Mouse (Mus musculus) thymus, postnatal 0 days (tissue): ENCODE results near the gene Rnf181. TPM values are rescaled to one million over a fixed set of nuclear protein-coding genes. Genes with fewer than 3 reads are reported as not detected.
A peak's percentile ranks its signal among the peaks of the same experiment; 100 is the strongest.

Experiments used
- DNase-seq: peaks from one replicate; pipeline ENCODE4 v3.0.0-alpha.2; 2015; ENCODE audit warnings: low spot score
- polyA plus RNA-seq: library from polyadenylated mRNA; unstranded; fragments of >200 nt; fragmentation: Nextera tagmentation; extraction: Ambion mirVana; gene quantifications from 2 replicates; pipeline ENCODE4 v1.2.1, GENCODE M21; 2015

Rnf181 gene
- polyA plus RNA-seq, 1 experiment from 2014 or later, result 138 TPM

- no peak for DNase-seq
Observed at GRCm38 (mm10) chr6:72385258-72385657, 18.5 kb upstream of the Rnf181 start.

GRCm38 (mm10) chr6:72383952-72384351 lies 17.2 kb upstream of the Rnf181 start:
- no peak for DNase-seq

- DNase-seq, result no peak
Observed at GRCm38 (mm10) chr6:72383142-72383820, 16.5 kb upstream of the Rnf181 start.

DNA sequence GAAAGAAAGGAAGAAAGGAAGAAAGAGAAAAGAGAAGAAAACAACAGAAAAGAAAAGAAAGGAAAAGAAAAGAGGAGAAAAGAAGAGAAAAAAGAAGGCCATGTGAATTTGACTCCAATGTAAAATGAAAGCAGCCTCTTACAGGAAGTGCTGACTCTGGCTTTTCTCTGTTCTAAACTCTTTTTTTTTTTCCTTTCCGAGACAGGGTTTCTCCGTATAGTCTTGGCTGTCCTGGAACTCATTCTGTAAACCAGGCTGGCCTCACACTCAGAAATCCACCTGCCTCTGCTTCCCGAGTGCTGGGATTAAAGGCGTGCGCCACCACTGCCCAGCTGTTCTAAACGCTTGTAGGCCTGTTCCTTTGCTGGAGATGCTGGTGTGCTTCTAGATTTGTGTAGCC lies 15.7 kb upstream of the Rnf181 start:
- no peak for DNase-seq

DNA sequence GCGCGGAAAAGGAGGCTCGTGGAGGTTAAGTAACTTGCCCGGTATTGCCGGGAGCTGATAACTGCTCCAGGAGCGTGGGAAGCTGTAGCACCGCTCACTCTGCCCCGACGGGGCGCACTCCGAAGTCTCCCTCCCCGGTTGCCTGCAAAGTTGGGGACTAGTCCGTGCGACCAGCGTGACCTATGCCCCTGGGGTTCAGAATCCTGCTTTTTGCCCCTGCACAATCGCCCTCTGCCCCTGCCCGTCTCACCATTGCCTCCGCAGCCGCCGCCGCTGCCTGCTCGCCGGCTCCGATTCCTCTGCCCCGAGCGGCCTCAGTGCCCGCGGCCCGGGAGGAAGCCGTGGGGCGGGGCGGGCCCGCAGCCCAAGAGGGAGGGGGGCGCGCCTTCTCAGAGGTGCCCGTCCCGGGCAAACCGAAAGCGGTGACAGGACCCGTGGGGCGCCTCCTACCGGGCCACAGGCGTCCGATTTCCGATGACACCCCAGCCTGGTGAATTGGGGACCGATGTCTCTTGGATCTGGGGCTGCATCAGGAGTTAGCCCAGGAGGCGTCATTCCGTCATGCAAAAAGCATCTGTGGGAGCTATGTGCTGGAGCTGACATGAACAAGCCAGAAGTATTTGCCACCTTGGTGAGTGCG lies 13.5 kb upstream of the Rnf181 start, which contains the start of gene Vamp5:
Gene Vamp5 (minus strand): TSS at position 338 of the 640 bp plus-strand sequence.
- DNase-seq, result peak; percentile 87

DNA sequence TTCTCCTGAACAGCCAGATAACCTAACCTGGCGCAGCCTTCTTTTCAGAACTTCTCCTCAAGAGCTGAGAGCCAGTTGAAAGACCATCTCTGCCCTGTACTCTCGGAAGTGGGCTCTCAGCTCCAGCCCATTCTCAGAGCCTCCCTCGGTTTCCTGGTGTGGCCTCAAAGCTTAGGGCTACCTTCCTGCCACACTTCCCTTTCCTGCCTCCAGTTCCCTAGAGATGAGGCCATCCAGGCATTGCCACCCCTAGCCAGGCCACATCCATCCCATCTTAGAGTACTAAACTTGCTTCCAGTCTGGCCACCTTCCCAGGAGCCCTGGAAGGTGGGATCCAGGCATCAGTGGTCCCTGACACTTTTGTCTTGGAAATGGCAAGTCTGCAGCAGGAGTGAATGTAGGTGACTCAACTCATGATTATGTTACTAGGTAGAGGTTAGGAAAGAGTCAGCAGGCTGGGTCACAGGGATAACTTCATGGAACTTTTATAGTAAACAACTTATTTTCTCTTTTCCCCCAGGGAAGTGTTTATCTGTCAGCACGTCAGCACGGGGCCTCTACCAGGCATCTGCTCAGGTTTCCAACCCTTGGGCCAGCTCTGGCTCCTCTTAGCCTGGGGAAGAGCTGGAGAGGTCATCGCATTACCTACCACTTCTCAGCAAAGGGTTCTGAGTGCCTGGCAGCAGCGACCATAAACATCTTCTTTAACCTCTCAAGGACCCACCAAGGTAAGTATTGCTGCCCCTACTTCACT lies 12.8 kb upstream of the Rnf181 start:
- DNase-seq, result no peak

GRCm38 (mm10) chr6:72378510-72379234 lies 11.9 kb upstream of the Rnf181 start:
- DNase-seq, result no peak

GRCm38 (mm10) chr6:72374820-72375563 lies 8.2 kb upstream of the Rnf181 start:
- peak; percentile 10 for DNase-seq

GRCm38 (mm10) chr6:72374206-72374605 lies 7.5 kb upstream of the Rnf181 start:
- no peak for DNase-seq

- DNase-seq, result no peak
Observed at GRCm38 (mm10) chr6:72373184-72373583, 6.4 kb upstream of the Rnf181 start.

DNA sequence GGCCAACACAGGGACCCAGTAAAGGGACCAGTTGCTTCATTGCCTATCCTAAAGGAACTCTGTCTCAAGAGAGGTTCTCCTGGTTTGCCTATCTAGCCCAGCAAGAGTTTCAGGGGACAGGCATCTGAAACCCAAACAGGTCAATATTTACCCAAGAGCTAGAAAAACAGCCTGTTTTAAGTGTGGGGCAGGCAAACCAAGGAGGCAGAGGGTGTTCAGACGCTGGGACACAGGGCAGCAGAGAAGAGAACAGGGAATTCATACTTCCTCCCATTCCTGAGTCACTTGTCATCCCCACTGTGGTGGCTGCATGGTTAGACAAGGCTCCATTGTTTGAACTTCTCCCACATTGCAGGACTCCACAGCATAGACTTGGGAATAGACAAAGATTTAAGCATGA lies 4.8 kb upstream of the Rnf181 start:
- DNase-seq, result no peak

GRCm38 (mm10) chr6:72371147-72371546 lies 4.4 kb upstream of the Rnf181 start:
- no peak for DNase-seq

DNA sequence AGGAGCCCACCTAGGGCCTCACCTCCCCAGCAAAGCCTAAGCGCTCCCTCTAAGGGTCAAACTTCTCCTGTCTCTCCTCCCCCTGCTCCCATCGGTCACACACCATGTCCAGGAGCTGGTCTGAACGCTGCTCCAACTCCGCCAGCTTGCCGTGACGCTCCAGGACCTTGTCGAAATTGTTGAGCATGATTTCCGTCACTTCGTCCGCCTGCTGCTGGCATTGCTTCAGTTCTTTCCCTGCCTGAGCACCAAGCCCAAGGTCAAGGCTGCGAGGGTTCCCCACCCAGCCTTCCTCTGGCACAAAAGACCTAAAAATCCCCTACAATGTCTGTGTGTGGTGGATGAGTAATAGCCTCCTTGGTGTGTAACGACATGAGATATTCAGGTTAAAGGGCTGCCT lies 3.3 kb upstream of the Rnf181 start:
- no peak for DNase-seq

DNA sequence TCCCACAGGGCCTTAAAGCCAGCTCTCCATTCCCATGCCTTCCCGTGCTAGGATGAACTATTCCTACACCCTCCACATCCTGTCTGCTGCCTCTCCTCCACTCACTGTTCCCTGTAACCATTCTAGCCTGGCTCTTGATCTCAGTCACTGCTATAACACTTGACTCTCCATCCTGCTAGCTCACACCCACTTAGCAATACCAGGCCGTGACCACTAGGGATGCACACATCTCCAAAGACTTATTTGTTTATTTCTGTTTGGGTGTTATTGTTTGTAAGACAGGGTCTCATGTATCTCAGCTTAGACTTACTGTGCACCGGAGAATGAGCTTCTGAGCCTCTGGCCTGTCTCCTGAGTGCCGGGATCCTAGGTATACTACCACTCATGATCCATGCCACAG lies 2.8 kb upstream of the Rnf181 start:
- no peak for DNase-seq

DNA sequence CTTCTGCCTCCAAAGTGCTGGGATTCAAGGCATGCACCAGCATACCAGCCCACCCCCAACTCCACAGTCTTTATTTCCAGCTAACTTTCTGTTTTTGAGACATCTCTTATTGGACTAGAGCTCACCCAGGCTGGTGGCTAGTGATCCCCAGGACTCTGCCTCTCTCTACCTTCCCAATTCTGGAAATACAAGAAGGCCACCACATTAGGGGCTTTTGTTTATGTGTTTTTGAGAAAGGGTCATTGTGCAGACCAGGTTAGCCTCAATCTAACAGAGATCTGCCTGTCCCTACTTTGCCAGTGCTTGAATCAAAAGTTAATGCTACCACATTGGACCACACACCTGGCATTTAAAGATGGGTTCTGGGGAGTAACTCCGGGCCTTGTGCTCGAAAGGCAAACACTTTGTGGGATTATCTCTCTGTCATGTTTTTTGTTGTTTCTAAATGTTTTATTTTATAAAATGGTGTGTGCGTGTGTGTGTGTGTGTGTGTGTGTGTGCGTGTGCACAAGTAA lies 761 bp upstream of the Rnf181 start:
- DNase-seq, result no peak

DNA sequence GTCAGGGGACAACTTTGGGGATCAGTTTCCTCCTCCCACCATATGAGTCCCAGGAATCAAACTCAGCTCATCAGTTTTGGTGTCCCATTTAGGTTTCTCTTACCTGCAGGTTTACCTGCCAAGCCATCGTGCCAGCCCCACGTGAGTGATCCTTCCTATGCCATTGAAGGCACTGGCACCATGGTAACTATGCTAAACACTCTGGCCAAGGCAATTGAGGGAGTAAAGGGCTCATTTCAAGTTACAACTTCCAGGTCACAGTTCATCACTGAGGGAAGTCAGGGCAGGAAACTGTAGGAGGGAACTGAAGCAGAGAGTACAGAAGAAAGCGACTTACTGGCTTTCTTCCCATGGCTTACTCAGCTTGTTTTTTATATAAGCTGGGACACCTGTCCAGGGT lies 452 bp downstream of the Rnf181 start:
- no peak for DNase-seq

GRCm38 (mm10) chr6:72364985-72365384 lies 1.8 kb downstream of the Rnf181 start:
- no peak for DNase-seq

DNA sequence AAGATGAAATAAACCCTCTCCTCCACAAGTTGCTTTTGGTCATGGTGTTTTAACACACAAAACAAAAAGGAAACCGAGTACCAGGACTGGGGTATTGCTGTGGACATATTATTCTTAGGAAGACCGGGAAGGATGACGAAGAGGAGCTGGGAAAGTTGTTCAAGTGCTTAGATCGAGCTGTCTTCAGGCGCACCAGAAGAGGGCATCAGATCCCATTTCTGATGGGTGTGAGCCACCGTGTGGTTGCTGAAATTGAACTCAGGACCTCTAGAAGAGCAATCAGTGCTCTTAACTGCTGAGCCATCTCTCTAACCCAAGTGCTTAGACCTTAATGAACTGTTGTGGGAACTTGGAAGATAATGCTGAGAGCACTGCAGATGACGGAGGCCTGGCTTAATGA lies 2.7 kb downstream of the Rnf181 start:
- no peak for DNase-seq

DNA sequence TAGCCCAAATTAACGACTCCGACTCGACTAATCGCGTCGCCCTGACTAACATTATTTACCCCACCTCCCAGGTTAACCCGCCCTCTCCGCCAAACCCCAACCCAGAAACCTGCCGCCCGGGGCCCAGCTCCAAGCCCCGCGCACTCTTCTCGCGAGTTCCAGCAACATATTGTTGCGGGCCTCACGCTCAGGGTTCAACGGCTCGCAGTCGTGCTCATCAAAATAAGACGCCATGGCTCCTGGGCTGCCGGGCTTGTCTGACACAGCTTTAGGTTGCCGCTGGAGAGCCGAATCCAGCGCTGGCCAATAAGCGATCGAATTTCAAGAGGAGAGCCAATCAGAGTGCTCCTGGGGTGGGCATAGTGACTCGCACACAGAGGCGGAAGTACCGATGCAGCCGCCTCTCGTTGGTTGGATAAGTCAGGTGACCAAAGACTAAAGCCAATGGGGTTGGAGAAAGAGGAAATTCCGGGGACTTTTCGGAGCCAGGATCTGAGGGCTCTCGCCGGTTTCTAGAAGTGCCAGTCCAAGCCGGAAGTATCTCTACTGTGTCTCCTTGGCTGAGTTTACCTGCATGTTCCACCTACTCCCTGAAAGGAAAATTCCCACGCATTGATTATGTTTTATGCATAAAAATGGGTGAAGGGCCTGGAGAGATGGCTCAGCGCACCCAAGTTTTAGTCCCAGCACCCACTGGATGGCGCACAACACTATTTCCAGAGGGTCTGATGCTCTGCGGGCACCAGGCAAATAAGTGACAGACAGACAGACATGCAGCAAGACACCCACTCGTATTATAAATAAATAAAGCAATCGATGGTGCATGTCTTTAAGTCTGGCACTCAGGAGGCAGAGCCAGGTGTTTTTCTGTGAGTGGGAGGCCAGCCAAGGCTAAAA lies 4.4 kb downstream of the Rnf181 start:
- DNase-seq, result peak; percentile 98

GRCm38 (mm10) chr6:72361121-72361551 lies 5.6 kb downstream of the Rnf181 start:
- no peak for DNase-seq
